Mouse (Mus musculus): Measurements from ENCODE around the gene Zfp428. TPM values are rescaled to one million over a fixed set of nuclear protein-coding genes. Genes with fewer than 3 reads are reported as not detected.

Zfp428 gene
- total and polyA plus RNA-seq, 3 experiments, result 1.7 to 39.9 (median 4.4) TPM

GRCm38 (mm10) chr7:24522805-24523204, 16.0 kb downstream of the Zfp428 start:
- H3K27me3 ChIP-seq (ENCODE audit: insufficient read depth, low read length), result peaks cover 25% of the 10 kb centered on the region
- ATAC-seq (ENCODE audit: extremely low read depth, insufficient number of reproducible peaks, low FRiP score, poor library complexity, severe bottlenecking), result no peak
- no peak for TF ChIP-seq CTCF (IDR thresholded peaks at IDR 0.05; ENCODE audit: low read depth, low read length)
- no peak for TF ChIP-seq POLR2AphosphoS5 (IDR thresholded peaks at IDR 0.05; ENCODE audit: insufficient replicate concordance, low read depth, low read length)
- TF ChIP-seq GATA2 (IDR thresholded peaks at IDR 0.05; ENCODE audit: borderline replicate concordance, low read depth, low read length), result no peak
- no peak for TF ChIP-seq GATA1 (IDR thresholded peaks at IDR 0.05; ENCODE audit: borderline replicate concordance, low read length)
- TF ChIP-seq TAL1 (conservative IDR thresholded peaks at IDR 0.05; ENCODE audit: low read depth, low read length), result no peak
- no peak for DNase-seq (ENCODE audit: low spot score)
- 0 out of 2 replicates have a peak, but pooled peaks cover 5% of the 10 kb centered on the region for H3K4me1 ChIP-seq (ENCODE audit: insufficient read depth, low read depth, low read length)
- no peaks in the 10 kb centered on the region for H3K36me3 ChIP-seq (replicated peaks)
- H3K4me3 ChIP-seq (ENCODE audit: low read depth, low read length), result no peak overlapping the region
- no peaks in the 10 kb centered on the region for H3K9me3 ChIP-seq (replicated peaks)

- H3K9me3 ChIP-seq (replicated peaks), result no peaks in the 10 kb centered on the region
- H3K4me1 ChIP-seq (ENCODE audit: insufficient read depth, low read depth, low read length), result peaks cover 6% of the 10 kb centered on the region; the same call in 1 of the 2 replicates
- no peak for ATAC-seq (ENCODE audit: extremely low read depth, insufficient number of reproducible peaks, low FRiP score, poor library complexity, severe bottlenecking)
- DNase-seq (ENCODE audit: low spot score), result no peak
- peaks cover under 1% of the 10 kb centered on the region for H3K36me3 ChIP-seq (replicated peaks)
- no peak overlapping the region for H3K4me3 ChIP-seq (ENCODE audit: low read depth, low read length)
- peaks cover 25% of the 10 kb centered on the region for H3K27me3 ChIP-seq (ENCODE audit: insufficient read depth, low read length)
- TF ChIP-seq CTCF (IDR thresholded peaks at IDR 0.05; ENCODE audit: low read depth, low read length), result no peak
- TF ChIP-seq GATA2 (IDR thresholded peaks at IDR 0.05; ENCODE audit: borderline replicate concordance, low read depth, low read length), result no peak
- TF ChIP-seq GATA1 (IDR thresholded peaks at IDR 0.05; ENCODE audit: borderline replicate concordance, low read length), result no peak
- no peak for TF ChIP-seq POLR2AphosphoS5 (IDR thresholded peaks at IDR 0.05; ENCODE audit: insufficient replicate concordance, low read depth, low read length)
- no peak for TF ChIP-seq TAL1 (conservative IDR thresholded peaks at IDR 0.05; ENCODE audit: low read depth, low read length)
Measured at GRCm38 (mm10) chr7:24523723-24524122, 16.9 kb downstream of the Zfp428 start.

- Histone ChIP-seq H3K27me3 (ENCODE audit: insufficient read depth, low read length) (peaks cover 25% of the 10 kb centered on the region), H3K9me3 (replicated peaks) (no peaks in the 10 kb centered on the region), H3K36me3 (replicated peaks) (peaks cover 3% of the 10 kb centered on the region), H3K4me1 (ENCODE audit: insufficient read depth, low read depth, low read length) (peaks cover 17% of the 10 kb centered on the region), H3K4me3 (ENCODE audit: low read depth, low read length) (no peak overlapping the region)
- ATAC-seq (ENCODE audit: extremely low read depth, insufficient number of reproducible peaks, low FRiP score, poor library complexity, severe bottlenecking) (no peak), DNase-seq (ENCODE audit: low spot score) (no peak)
- no peak for TF ChIP-seq POLR2AphosphoS5 (IDR thresholded peaks at IDR 0.05; ENCODE audit: insufficient replicate concordance, low read depth, low read length)
- no peak for TF ChIP-seq TAL1 (conservative IDR thresholded peaks at IDR 0.05; ENCODE audit: low read depth, low read length)
- no peak for TF ChIP-seq GATA2 (IDR thresholded peaks at IDR 0.05; ENCODE audit: borderline replicate concordance, low read depth, low read length)
- TF ChIP-seq CTCF (IDR thresholded peaks at IDR 0.05; ENCODE audit: low read depth, low read length), result no peak
- TF ChIP-seq GATA1 (IDR thresholded peaks at IDR 0.05; ENCODE audit: borderline replicate concordance, low read length), result no peak
Measured at GRCm38 (mm10) chr7:24524978-24525377, 18.2 kb downstream of the Zfp428 start.

GRCm38 (mm10) chr7:24525686-24526420, 19.0 kb downstream of the Zfp428 start:
- TF ChIP-seq GATA2 (IDR thresholded peaks at IDR 0.05; ENCODE audit: borderline replicate concordance, low read depth, low read length) (no peak), POLR2AphosphoS5 (IDR thresholded peaks at IDR 0.05; ENCODE audit: insufficient replicate concordance, low read depth, low read length) (no peak), TAL1 (conservative IDR thresholded peaks at IDR 0.05; ENCODE audit: low read depth, low read length) (no peak), GATA1 (IDR thresholded peaks at IDR 0.05; ENCODE audit: borderline replicate concordance, low read length) (no peak), CTCF (IDR thresholded peaks at IDR 0.05; ENCODE audit: low read depth, low read length) (no peak)
- Histone ChIP-seq H3K4me3 (ENCODE audit: low read depth, low read length) (no peak overlapping the region), H3K36me3 (replicated peaks) (peaks cover 3% of the 10 kb centered on the region), H3K27me3 (ENCODE audit: insufficient read depth, low read length) (peaks cover 22% of the 10 kb centered on the region), H3K4me1 (ENCODE audit: insufficient read depth, low read depth, low read length) (peaks cover 17% of the 10 kb centered on the region), H3K9me3 (replicated peaks) (no peaks in the 10 kb centered on the region)
- ATAC-seq (ENCODE audit: extremely low read depth, insufficient number of reproducible peaks, low FRiP score, poor library complexity, severe bottlenecking) (no peak), DNase-seq (ENCODE audit: low spot score) (no peak)

GRCm38 (mm10) chr7:24528861-24529260, 22.1 kb downstream of the Zfp428 start:
- Histone ChIP-seq H3K27me3 (ENCODE audit: insufficient read depth, low read length) (peaks cover 3% of the 10 kb centered on the region; the same call in 1 of the 2 replicates), H3K4me1 (ENCODE audit: insufficient read depth, low read depth, low read length) (peaks cover 32% of the 10 kb centered on the region), H3K36me3 (replicated peaks) (peaks cover 28% of the 10 kb centered on the region), H3K4me3 (ENCODE audit: low read depth, low read length) (no peak overlapping the region), H3K9me3 (replicated peaks) (no peaks in the 10 kb centered on the region)
- no peak for DNase-seq (ENCODE audit: low spot score)
- ATAC-seq (ENCODE audit: extremely low read depth, insufficient number of reproducible peaks, low FRiP score, poor library complexity, severe bottlenecking), result no peak
- TF ChIP-seq GATA2 (IDR thresholded peaks at IDR 0.05; ENCODE audit: borderline replicate concordance, low read depth, low read length) (no peak), GATA1 (IDR thresholded peaks at IDR 0.05; ENCODE audit: borderline replicate concordance, low read length) (no peak), TAL1 (conservative IDR thresholded peaks at IDR 0.05; ENCODE audit: low read depth, low read length) (no peak), CTCF (IDR thresholded peaks at IDR 0.05; ENCODE audit: low read depth, low read length) (no peak), POLR2AphosphoS5 (IDR thresholded peaks at IDR 0.05; ENCODE audit: insufficient replicate concordance, low read depth, low read length) (no peak)

- Histone ChIP-seq H3K36me3 (replicated peaks) (peaks cover 35% of the 10 kb centered on the region), H3K27me3 (ENCODE audit: insufficient read depth, low read length) (peaks cover 3% of the 10 kb centered on the region; the same call in 1 of the 2 replicates), H3K4me3 (ENCODE audit: low read depth, low read length) (peak overlapping the region; percentile 74), H3K9me3 (replicated peaks) (no peaks in the 10 kb centered on the region), H3K4me1 (ENCODE audit: insufficient read depth, low read depth, low read length) (peaks cover 32% of the 10 kb centered on the region)
- TF ChIP-seq GATA2 (IDR thresholded peaks at IDR 0.05; ENCODE audit: borderline replicate concordance, low read depth, low read length) (no peak), GATA1 (IDR thresholded peaks at IDR 0.05; ENCODE audit: borderline replicate concordance, low read length) (no peak), TAL1 (conservative IDR thresholded peaks at IDR 0.05; ENCODE audit: low read depth, low read length) (no peak), POLR2AphosphoS5 (IDR thresholded peaks at IDR 0.05; ENCODE audit: insufficient replicate concordance, low read depth, low read length) (no peak), CTCF (IDR thresholded peaks at IDR 0.05; ENCODE audit: low read depth, low read length) (no peak)
- no peak for ATAC-seq (ENCODE audit: extremely low read depth, insufficient number of reproducible peaks, low FRiP score, poor library complexity, severe bottlenecking)
- no peak for DNase-seq (ENCODE audit: low spot score)
Measured at GRCm38 (mm10) chr7:24529580-24529979, 22.8 kb downstream of the Zfp428 start.
